Mouse (Mus musculus) layer of hippocampus, adult 2 months (tissue): ENCODE measurements at regions not wholly inside any gene's neighbourhood (a gene's known extent, or its start where the extent isn't known, plus 50 kb on each side); places are given as distances from the start of the nearest gene placed in this dataset.
"Not testable (repeated sequence)": the region's sequence is repeated elsewhere in the genome, so short reads cannot be mapped to it uniquely, and the experiment has no call there.

ENCODE experiments used
- DNase-seq, 2 experiments: peaks; one replicate each; pipeline ENCODE4 v3.0.0; 2022; ENCODE audit warnings: low spot score in 2 of 2
- H3K27ac ChIP-seq: fragments of 200-600 bp; 2 replicates; pipeline ENCODE4 v1.8.1; 2022
- H3K4me3 ChIP-seq: fragments of 200-600 bp; 2 replicates; pipeline ENCODE4 v1.8.1; 2022; ENCODE audit warnings: mild to moderate bottlenecking
- CTCF ChIP-seq: fragments of 200-600 bp; conservative IDR thresholded peaks from 2 replicates; pipeline ENCODE4 v1.8.1; 2022; ENCODE audit warnings: antibody characterized with exemption, mild to moderate bottlenecking, moderate library complexity

DNA sequence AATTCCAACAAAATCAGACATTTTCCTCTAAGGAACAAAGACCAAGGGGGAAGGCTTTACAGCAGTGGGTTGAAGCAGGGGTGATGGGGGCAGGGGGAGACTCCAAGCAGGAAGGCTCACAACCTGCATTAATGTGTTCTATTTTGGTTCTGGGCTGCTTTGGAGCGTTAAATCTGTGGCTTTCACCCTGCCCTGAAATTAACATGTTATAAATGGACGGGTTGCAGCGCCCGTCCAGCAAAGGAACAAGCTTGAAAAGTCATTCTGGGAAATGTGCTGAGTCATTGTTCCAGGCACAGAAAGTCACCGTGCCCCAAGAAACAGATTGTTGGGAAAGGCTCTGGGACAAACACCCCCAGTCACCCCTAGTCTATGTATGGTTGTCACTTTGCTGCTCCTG lies 127.2 kb upstream of the Gmds start:
- no peak for DNase-seq
- no peak for TF ChIP-seq CTCF
- H3K27ac ChIP-seq: no peak overlapping the region
- no peak overlapping the region for H3K4me3 ChIP-seq

DNA sequence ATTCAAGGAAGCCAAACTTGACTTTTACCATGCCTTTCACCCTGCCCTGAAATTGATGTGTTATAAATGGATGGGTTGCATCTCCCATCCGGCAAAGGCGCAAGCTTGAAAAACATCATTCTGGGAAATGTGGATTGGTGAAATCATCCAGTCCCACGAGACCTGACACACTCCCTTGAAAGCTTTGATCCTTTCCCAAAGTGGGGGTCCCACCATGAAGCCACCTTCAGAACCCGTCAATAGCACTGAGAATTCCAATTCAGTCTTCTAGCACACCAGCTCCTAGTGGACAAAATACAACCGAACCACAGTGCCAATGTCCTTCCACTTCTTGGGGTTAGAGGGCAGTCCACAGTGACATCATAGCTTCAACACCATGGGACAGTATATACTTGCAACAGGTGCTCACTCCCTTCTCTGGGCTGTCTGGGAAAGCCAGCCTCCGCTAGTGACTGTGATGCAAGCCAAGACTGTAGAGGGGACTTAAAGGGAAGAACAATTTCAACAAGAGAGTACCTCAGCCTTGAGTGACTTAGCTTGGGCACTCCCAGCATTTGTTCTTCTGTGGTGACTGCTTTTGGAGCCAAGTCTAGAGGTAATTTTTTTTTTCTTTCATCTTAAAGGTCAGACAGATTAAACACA lies 126.6 kb upstream of the Gmds start:
- Histone ChIP-seq H3K4me3 (no peak overlapping the region), H3K27ac (no peak overlapping the region)
- no peak for DNase-seq
- no peak for TF ChIP-seq CTCF

DNA sequence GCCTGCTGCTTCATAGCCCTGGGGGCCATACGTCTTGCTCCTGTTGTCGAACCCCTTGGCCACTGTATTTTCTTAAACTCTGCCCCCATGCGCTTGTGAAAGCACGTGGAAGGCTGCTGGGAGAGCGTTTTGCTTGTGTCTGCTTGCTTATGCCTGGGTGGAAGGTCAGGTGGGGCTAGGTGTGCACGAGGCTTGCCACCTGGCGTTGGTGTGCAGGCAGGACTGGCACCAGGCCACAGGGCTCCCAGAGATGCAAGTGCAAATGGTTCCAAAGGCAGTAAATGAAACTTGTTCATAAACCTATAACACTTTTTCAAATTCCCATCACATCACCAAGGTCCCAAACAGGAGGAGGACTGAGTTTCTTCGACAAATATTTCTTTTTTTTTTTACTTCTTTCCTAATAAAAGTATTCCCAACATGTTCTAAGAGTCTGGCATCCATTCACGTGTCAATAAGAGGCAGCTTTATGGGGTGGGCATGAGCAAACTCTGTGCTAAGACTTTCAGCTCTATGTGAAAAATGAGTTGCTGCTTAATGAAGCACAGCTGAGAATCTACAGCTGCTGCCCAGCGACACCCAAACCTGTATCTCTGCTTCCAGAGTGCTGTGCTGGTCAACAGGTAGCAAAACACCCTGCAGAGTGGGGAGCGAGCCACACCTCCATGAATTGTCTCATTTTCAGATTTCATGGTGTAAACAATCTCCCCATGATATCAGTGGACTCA lies 116.0 kb upstream of the Gmds start:
- no peak for DNase-seq
- Histone ChIP-seq H3K4me3 (no peak overlapping the region), H3K27ac (no peak overlapping the region)
- no peak for TF ChIP-seq CTCF

DNA sequence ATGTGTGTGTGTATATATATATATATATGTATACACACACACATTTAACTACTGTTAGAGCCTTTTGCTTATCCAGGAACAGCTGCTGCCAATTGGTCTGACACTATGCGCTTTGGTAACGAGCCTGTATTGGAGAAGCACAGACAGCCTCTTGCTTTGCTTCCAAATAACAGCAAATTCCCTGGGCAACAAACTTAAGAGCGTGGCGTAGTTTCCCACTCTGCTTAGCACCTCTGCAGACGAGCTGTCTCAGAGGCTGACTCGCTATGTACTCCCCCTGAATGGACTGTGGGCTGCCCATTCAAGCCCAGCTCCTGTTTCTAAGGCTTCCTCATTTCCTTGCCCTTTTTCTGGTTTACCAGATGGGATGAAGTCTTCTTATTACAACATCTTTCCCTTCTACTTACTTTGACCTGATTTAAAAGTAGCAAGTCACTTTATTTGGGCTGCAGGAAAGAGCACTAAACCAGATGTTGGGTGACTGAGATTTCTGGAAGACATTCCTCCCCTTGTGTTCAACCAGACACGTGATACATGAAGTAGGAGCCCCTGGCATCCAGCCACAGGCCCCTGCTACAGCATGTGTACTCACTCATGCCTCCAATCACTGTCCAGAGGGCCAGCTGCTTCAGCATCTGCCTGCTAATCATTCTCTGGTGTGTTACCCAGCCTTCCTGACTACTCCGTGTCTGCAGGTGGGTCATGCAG lies 111.3 kb upstream of the Gmds start:
- H3K27ac ChIP-seq: no peak overlapping the region

DNA sequence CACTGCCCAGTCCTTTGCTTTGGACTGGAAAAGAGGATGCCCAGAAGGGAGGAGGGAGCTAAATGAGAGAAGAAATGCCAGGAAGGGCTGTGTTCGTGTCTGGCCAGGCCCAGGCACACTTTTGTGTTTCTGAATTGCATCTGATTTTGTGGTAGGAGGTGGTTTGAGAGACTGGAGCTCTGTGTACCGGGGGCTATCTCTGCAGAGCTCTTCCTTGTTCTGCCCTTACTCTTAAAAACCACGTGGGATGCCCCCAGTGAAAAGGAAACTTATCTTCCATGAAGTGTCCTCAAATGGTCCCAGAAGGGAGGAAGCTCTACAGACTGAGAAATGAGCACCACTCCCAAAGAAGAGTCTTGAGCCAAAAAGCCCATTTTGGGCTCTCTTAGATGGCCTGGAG lies 106.0 kb upstream of the Gmds start:
- no peak for DNase-seq
- H3K27ac ChIP-seq: no peak overlapping the region
- TF ChIP-seq CTCF: no peak
- H3K4me3 ChIP-seq: no peak overlapping the region

More for the DNA sequence above, 111.3 kb upstream of the Gmds start:
- no peak for DNase-seq
- no peak for TF ChIP-seq CTCF
- H3K4me3 ChIP-seq: no peak overlapping the region

DNA sequence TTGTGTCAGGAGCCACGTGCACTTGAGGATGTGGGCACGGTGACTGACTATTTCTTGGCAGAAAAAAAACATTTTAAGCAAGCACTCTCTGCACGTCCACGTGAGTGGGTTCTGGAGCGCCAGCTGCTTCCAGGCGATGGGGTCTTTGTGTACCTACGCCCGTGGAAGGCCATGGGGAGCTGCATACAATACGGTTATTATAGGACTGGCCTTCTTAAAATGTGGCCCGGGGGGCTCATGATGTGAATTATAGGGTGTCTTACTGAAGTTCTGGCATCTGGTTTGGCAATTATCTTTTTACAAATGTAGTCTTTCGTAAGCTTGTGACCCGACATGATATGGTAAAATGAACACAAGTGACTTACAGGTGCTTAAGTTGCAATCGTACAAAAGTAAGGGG lies 103.5 kb upstream of the Gmds start:
- no peak for TF ChIP-seq CTCF
- H3K4me3 ChIP-seq: no peak overlapping the region
- no peak overlapping the region for H3K27ac ChIP-seq
- no peak for DNase-seq

DNA sequence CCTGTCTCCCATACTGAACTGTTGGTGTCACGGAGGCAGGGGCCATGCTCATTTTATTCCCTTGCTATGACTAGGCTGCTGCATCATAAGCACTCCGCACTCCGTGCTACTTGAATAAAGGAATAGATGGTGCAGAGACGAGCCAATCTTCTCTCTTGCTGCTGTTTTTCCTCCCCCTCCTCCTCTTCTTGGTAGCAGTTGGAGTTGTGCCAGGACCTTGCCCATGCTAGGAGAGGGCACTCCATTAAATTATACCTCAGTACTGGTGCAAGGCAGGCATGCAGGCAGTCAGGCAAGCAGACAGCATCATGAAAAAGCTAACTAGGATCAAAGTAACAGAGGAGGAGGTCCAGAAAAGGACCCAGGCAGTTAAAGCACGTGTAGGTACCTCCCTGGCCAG lies 96.6 kb upstream of the Gmds start:
- TF ChIP-seq CTCF: no peak
- Histone ChIP-seq H3K27ac (no peak overlapping the region), H3K4me3 (no peak overlapping the region)
- no peak for DNase-seq

DNA sequence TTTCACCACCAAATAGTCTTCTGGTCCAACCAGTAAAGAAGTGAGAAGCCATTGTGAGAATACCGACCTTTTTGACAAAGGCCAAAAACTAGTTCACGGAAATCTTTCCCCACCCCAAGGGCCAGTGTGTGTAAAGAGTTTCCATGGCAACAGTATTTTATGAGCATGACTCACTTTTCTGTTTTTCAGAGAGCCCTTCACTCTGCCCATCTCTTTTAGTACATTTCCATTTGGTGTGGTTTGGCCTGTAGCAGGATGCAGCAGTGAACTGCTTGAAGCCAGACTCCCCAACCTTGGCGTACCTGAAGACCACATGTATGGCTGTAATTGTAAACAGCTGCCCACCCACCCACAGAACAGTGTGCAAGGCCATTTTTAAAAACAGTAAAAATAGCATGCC lies 89.9 kb upstream of the Gmds start:
- H3K4me3 ChIP-seq: no peak overlapping the region
- DNase-seq: no peak
- no peak for TF ChIP-seq CTCF
- no peak overlapping the region for H3K27ac ChIP-seq

DNA sequence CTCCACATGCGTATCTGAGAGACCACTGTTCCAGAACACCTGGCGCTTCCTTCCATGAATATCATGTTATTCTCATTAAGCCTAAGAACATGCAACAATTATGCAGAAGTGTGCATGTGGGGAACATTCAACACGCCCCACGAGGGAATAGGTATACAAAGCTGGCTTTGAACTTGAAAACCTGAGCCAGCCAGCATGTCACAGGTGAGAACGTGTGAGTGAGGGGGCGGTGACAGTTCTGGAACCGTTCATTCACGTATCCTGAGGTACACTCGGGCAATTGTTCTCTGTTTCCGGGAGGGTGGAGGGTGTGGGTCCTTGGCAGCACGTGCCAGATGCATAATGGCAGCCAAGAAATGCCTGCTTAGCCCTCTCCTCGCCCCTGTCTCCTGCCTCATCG lies 88.4 kb upstream of the Gmds start:
- Histone ChIP-seq H3K4me3 (no peak overlapping the region), H3K27ac (no peak overlapping the region)
- TF ChIP-seq CTCF: no peak
- no peak for DNase-seq

DNA sequence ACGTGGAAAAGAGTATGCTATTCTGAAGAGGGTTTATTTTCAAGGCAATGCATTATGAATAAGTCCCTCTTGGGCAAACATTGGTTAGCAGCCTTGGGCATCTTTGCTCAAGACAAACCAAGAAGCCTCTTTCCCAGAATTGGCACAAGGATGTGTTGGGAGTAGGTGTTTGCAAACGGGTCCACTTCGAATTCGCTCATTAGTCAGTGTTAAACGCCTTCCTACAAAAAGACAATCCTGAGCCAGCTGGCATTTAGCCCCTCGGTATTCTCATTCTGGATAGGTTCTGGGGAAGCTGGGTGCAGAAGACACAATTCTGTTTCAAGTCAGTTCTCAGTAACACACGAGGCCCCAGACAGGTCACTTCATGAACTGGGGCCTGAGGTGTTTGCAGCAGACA lies 87.7 kb upstream of the Gmds start:
- TF ChIP-seq CTCF: no peak
- no peak for DNase-seq
- Histone ChIP-seq H3K27ac (no peak overlapping the region), H3K4me3 (no peak overlapping the region)

DNA sequence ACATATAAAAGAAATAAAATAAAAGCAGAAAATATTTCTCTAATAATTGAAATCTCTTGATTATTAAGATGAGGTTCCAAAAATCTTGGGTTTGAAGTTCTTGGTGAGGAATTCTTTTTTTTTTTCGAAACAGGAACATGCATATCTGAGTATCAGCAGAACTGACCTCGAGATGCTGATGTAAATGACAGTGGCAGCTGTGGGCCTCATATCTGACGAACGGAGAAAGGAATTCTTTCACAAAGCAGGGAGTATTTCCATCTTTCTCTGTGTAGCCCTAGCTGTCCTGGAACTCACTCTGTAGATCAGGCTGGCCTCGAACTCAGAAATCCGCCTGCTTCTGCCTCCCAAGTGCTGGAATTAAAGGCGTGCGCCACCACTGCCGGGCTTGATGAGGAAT lies 86.0 kb upstream of the Gmds start:
- not testable (repeated sequence) for DNase-seq, H3K27ac ChIP-seq, H3K4me3 ChIP-seq

DNA sequence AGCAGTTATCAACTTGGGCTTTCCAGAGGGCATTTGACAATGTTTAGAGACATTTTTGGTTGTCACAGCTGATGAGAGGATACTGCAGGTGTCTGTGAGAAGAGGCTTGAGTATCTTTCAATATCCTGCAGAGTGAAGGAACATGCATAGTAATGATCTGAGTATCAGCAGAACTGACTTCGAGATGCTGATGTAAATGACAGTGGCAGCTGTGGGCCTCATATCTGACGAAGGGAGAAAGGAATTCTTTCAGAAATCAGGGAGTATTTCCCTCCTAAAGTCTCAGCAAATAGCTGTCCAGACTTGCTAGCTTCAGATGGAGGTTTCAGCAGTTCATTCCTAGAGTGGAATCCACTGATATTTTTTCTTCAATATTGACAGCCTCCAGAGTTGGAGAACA lies 83.9 kb upstream of the Gmds start:
- no peak overlapping the region for H3K4me3 ChIP-seq
- no peak for DNase-seq
- H3K27ac ChIP-seq: no peak overlapping the region
- no peak for TF ChIP-seq CTCF

DNA sequence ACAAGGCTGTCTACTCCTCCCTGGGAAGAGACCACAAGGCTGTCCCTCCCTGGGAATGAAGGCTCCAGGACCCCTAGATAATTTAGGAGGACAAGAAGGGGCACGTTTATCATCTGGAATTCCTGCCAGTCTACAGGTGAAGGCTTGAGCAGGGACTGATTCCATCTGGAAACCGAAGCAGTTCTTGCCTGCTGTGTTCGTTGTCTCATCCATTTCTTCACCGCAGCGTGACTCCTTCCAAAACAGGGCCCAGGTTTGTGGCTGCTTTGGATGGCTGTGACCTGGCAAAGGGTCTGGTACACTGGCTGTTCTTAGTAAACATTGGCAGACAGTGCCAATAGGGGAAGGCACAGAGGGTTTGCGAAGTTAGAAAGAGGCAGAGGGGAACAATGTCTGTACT lies 80.8 kb upstream of the Gmds start:
- no peak for TF ChIP-seq CTCF
- no peak overlapping the region for H3K27ac ChIP-seq
- no peak for DNase-seq
- H3K4me3 ChIP-seq: no peak overlapping the region

DNA sequence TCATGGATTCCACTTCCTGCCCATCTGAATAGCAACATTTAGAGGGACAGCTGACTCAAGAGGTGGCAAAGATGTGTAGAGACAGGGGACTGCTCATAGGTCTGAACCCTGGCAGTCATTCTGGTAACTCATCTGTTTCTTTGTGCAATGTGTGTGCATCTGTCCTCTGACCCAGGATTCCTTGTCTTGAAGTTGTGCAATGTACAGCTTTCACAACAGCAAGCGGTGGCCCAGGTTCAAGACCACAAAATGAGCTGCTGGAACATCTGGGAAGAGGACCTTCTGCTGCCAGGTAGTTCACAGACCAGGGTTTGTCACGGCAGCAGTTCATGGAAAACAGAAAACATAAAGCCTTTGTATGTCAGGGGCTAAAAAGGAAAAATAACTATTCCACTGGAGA lies 80.1 kb upstream of the Gmds start:
- no peak overlapping the region for H3K4me3 ChIP-seq

More for the DNA sequence above, 80.1 kb upstream of the Gmds start:
- TF ChIP-seq CTCF: no peak
- no peak for DNase-seq
- H3K27ac ChIP-seq: no peak overlapping the region
